Mouse (Mus musculus) neural tube, embryonic 13.5 days (tissue): ENCODE data around the gene March10. TPM values are rescaled to one million over a fixed set of nuclear protein-coding genes. Genes with fewer than 3 reads are reported as not detected.

Experiments
- ATAC-seq: fragments of 200-750 bp; cut with Nextera tagmentation; 2 replicates; pipeline ENCODE4 v1.8.0; 2017; ENCODE audit warnings: low read depth, mild to moderate bottlenecking, moderate TSS enrichment, moderate library complexity
- H3K27ac ChIP-seq: fragments of 300-500 bp; sonication (generic); replicated peaks from 2 replicates; pipeline ENCODE4 v1.5.1; 2015; ENCODE audit warnings: moderate library complexity, mild to moderate bottlenecking, inconsistent platforms
- H3K27me3 ChIP-seq: fragments of 300-500 bp; sonication (generic); 2 replicates; pipeline ENCODE4 v1.6.1; 2015; ENCODE audit warnings: mild to moderate bottlenecking, inconsistent platforms
- H3K36me3 ChIP-seq: fragments of 300-500 bp; sonication (generic); 2 replicates; pipeline ENCODE4 v1.6.1; 2015; ENCODE audit warnings: mild to moderate bottlenecking, inconsistent platforms
- H3K4me1 ChIP-seq: fragments of 300-500 bp; sonication (generic); replicated peaks from 2 replicates; pipeline ENCODE4 v1.6.1; 2015; ENCODE audit warnings: inconsistent platforms
- H3K4me2 ChIP-seq: fragments of 300-500 bp; sonication (generic); 2 replicates; pipeline ENCODE4 v1.6.1; 2015; ENCODE audit warnings: inconsistent platforms, mild to moderate bottlenecking, moderate library complexity
- H3K4me3 ChIP-seq: fragments of 300-500 bp; sonication (generic); 2 replicates; pipeline ENCODE4 v1.5.1; 2015; ENCODE audit warnings: mild to moderate bottlenecking, inconsistent platforms
- H3K9ac ChIP-seq: fragments of 300-500 bp; sonication (generic); 2 replicates; pipeline ENCODE4 v1.6.1; 2015; ENCODE audit warnings: moderate library complexity, mild to moderate bottlenecking, inconsistent platforms
- H3K9me3 ChIP-seq: fragments of 300-500 bp; sonication (generic); 2 replicates; pipeline ENCODE4 v1.6.1; 2016; ENCODE audit warnings: inconsistent platforms
- WGBS: fragments of 180-500 bp; shearing (Covaris S2); methylation state at CpG from one replicate; pipeline ENCODE4 v1.1.7; 2015; 5-methylcytosine and 5-hydroxymethylcytosine counted together
- polyA plus RNA-seq: library from polyadenylated mRNA; unstranded; fragments of >200 nt; fragmentation: Nextera tagmentation; extraction: Ambion mirVana; gene quantifications from 2 replicates; pipeline ENCODE4 v1.2.1, GENCODE M21; 2015

Gene March10
- not detected in 2 replicates for polyA plus RNA-seq

DNA sequence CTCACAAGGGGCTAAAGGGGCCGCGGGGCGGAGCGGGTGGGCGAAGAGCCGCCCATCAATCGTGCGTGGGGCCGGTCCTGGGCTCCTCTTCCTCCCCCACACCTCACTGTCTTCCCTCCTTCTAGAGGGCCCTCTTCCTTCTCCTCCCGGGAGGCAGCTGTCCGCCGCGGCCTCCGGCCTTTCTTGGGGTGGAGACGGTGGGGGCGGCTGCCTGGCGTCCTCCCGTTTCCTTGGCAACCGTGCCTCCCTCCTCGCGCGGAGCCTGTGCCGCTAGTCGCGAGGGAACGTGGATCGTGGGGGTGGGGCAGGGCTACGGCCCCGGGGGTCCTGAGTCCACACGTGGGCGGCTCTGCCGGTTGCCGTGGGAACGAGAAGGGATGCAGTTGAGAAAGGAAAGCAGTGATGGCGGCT, at the start of gene March10:
Gene March10 (minus strand): TSS at position 239 of the 411 bp plus-strand sequence.
- WGBS: under 1% methylated on average over 35 of the region's 35 CpGs
- peak within 1 kb of the TSS; percentile 47 for H3K4me3 ChIP-seq
- no peaks in the 10 kb centered on the region for H3K9me3 ChIP-seq
- peak within 1 kb of the TSS; percentile 88 for H3K27ac ChIP-seq
- peak within 1 kb of the TSS; percentile 75 for H3K4me2 ChIP-seq
- H3K36me3 ChIP-seq: no peaks in the 10 kb centered on the region
- H3K27me3 ChIP-seq: no peaks in the 10 kb centered on the region
- H3K9ac ChIP-seq: peak within 1 kb of the TSS; percentile 74
- H3K4me1 ChIP-seq: peaks cover 23% of the 10 kb centered on the region
- ATAC-seq: peak; percentile 82

DNA sequence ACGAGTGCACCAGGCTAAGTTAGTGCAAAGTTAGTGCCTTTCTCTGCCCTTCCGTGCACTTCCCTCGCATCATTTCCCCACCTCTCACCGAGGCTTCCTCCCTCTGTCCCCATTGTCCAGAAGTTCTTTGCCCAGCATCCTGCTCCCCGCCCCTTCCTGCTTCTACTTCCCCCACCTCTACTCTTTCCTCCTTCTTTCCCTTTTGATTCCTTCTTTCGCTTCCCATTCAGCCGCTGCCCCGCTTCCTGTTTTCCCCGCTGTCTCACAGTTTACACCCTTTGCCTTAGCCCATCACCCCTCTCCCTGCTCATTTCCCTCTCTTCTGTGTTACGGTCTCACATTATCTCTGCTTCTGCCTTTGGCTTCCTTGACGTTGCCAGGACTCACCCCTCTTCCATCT, 49.8 kb upstream of the March10 start:
- Histone ChIP-seq H3K4me1 (peaks cover 56% of the 10 kb centered on the region), H3K9ac (no peak overlapping the region), H3K27ac (no peak overlapping the region), H3K4me3 (no peak overlapping the region), H3K27me3 (no peaks in the 10 kb centered on the region), H3K9me3 (no peaks in the 10 kb centered on the region), H3K36me3 (no peaks in the 10 kb centered on the region), H3K4me2 (no peak overlapping the region)
- no peak for ATAC-seq
- 82% methylated on average over 11 of the region's 11 CpGs for WGBS

DNA sequence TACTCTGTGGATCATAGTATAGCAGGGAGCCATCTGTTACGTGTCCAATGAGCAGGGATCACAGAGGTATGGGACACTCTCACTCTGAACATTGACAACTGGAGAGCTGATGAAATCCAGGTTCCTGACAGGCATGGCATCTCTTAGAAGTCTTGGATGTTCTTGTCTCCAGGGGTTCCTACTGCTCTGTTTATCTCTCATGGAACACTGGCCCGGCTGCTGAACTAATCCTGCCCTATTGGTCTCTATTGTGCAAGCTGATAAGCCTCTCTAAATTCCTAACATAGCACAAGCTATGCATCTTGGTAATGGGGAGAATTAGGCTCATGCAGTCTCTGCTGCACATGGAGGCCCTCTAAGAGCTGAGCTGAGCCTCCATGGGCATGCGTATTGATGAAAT, 48.5 kb upstream of the March10 start:
- H3K27me3 ChIP-seq: no peaks in the 10 kb centered on the region
- WGBS: 83% methylated on average over 3 of the region's 3 CpGs
- no peaks in the 10 kb centered on the region for H3K36me3 ChIP-seq
- no peak overlapping the region for H3K27ac ChIP-seq
- no peak overlapping the region for H3K4me3 ChIP-seq
- no peak for ATAC-seq
- no peak overlapping the region for H3K9ac ChIP-seq
- H3K4me1 ChIP-seq: peaks cover 48% of the 10 kb centered on the region
- no peaks in the 10 kb centered on the region for H3K9me3 ChIP-seq
- H3K4me2 ChIP-seq: no peak overlapping the region

- Histone ChIP-seq H3K9me3 (no peaks in the 10 kb centered on the region), H3K36me3 (no peaks in the 10 kb centered on the region), H3K9ac (no peak overlapping the region), H3K27ac (no peak overlapping the region), H3K4me2 (no peak overlapping the region), H3K4me1 (peaks cover 25% of the 10 kb centered on the region), H3K27me3 (no peaks in the 10 kb centered on the region), H3K4me3 (no peak overlapping the region)
- no peak for ATAC-seq
- 92% methylated on average over 4 of the region's 4 CpGs for whole genome bisulfite sequencing
Observed at GRCm38 (mm10) chr11:105502311-105502710, 45.8 kb upstream of the March10 start.

- H3K4me1 ChIP-seq: peaks cover 9% of the 10 kb centered on the region; the same call in 1 of the 2 replicates
- H3K9ac ChIP-seq: no peak overlapping the region
- no peaks in the 10 kb centered on the region for H3K9me3 ChIP-seq
- ATAC-seq: no peak
- 79% methylated on average over 6 of the region's 6 CpGs for WGBS
- no peaks in the 10 kb centered on the region for H3K27me3 ChIP-seq
- no peak overlapping the region for H3K27ac ChIP-seq
- no peak overlapping the region for H3K4me2 ChIP-seq
- H3K36me3 ChIP-seq: no peaks in the 10 kb centered on the region
- no peak overlapping the region for H3K4me3 ChIP-seq
Observed at GRCm38 (mm10) chr11:105497505-105497904, 41.0 kb upstream of the March10 start.

DNA sequence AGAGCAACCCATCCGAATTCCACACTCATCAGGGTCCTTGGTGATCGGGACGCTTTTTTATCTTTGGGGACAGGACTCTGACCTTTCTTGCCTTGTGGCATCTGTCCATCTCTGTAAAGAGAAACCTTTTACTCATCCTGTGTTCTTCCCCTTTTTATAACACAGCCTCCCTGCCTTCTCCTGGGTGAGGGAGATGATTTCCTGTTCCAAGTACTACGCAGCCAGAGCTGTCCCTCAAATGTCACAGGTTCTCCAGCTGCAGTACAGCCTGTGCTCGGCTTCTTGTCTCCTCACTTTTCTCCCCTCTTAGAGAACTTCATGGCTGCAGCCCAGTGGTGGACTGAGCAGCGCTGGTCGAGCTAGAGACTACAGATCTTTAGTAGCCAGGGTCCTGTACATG, 40.1 kb upstream of the March10 start:
- Histone ChIP-seq H3K9ac (no peak overlapping the region), H3K9me3 (no peaks in the 10 kb centered on the region), H3K4me3 (no peak overlapping the region), H3K27me3 (no peaks in the 10 kb centered on the region), H3K4me1 (peaks cover 9% of the 10 kb centered on the region; the same call in 1 of the 2 replicates), H3K4me2 (no peak overlapping the region), H3K36me3 (no peaks in the 10 kb centered on the region), H3K27ac (no peak overlapping the region)
- ATAC-seq: no peak
- WGBS: 73% methylated on average over 7 of the region's 7 CpGs

- Histone ChIP-seq H3K9ac (no peak overlapping the region), H3K4me3 (no peak overlapping the region), H3K27ac (no peak overlapping the region), H3K9me3 (no peaks in the 10 kb centered on the region), H3K27me3 (no peaks in the 10 kb centered on the region), H3K36me3 (no peaks in the 10 kb centered on the region), H3K4me1 (peaks cover 9% of the 10 kb centered on the region; the same call in 1 of the 2 replicates), H3K4me2 (peak overlapping the region; percentile 4; the same call in 1 of the 2 replicates)
- WGBS: 66% methylated on average over 18 of the region's 18 CpGs
- no peak for ATAC-seq
Observed at GRCm38 (mm10) chr11:105495591-105496270, 39.2 kb upstream of the March10 start.

DNA sequence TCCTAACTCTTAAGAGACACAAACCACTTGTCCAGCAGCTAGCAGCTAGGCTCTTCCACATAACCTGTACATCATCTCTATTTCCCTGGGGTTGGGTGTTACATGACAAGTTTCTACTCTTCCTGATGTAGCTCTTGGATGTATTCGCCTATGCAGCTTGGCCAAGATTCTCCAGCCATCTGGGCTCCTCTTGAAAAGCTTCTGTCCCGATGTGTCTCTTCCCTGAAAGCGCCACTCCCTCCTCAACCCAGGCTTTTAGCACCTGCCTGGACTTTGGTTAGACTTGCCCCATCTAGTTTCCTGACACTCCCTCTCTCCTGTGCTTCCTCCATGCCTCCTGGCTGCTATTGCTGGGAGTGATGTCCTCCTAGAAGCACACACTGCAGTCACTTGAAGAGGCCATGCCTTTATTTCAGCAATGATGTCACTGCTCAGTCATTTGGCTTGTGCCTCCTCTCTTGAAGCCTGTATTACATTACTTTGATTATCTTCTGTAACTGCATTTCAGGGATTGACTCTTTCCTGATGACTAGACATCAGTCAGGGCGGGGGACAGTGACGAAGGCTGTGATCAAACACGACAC, 38.3 kb upstream of the March10 start:
- H3K4me2 ChIP-seq: no peak overlapping the region
- WGBS: 91% methylated on average over 6 of the region's 6 CpGs
- H3K4me3 ChIP-seq: no peak overlapping the region
- peaks cover 9% of the 10 kb centered on the region; the same call in 1 of the 2 replicates for H3K4me1 ChIP-seq
- H3K9ac ChIP-seq: no peak overlapping the region
- no peaks in the 10 kb centered on the region for H3K27me3 ChIP-seq
- no peaks in the 10 kb centered on the region for H3K36me3 ChIP-seq
- no peak for ATAC-seq
- H3K9me3 ChIP-seq: no peaks in the 10 kb centered on the region
- no peak overlapping the region for H3K27ac ChIP-seq

DNA sequence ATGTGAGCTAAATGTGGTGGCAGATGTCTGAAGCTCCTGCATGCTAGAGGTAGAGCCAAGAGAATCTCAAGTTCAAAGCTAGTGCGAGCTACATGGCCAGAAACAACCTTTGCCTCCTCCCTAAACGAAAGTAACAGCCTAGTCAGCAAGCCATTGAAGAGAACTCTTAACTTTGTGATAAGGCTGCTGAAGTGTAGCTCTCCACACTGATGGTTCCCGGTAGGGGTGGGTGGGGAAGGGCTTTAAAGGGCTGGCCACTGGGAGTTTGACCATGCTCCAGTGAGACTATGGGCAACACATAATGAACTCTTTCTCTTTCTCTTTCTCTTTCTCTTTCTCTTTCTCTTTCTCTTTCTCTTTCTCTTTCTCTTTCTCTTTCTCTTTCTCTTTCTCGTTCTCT, 35.9 kb upstream of the March10 start:
- no peaks in the 10 kb centered on the region for H3K27me3 ChIP-seq
- H3K9me3 ChIP-seq: no peaks in the 10 kb centered on the region
- no peak for ATAC-seq
- WGBS: 78% methylated on average over 4 of the region's 4 CpGs
- no peak overlapping the region for H3K4me3 ChIP-seq
- no peak overlapping the region for H3K9ac ChIP-seq
- peaks cover 6% of the 10 kb centered on the region; the same call in 1 of the 2 replicates for H3K4me1 ChIP-seq
- no peaks in the 10 kb centered on the region for H3K36me3 ChIP-seq
- no peak overlapping the region for H3K4me2 ChIP-seq
- H3K27ac ChIP-seq: no peak overlapping the region

GRCm38 (mm10) chr11:105490971-105491370, 34.4 kb upstream of the March10 start:
- Histone ChIP-seq H3K36me3 (no peaks in the 10 kb centered on the region), H3K4me3 (no peak overlapping the region), H3K27ac (no peak overlapping the region), H3K4me2 (no peak overlapping the region), H3K9ac (no peak overlapping the region), H3K9me3 (no peaks in the 10 kb centered on the region), H3K4me1 (peaks cover 6% of the 10 kb centered on the region; the same call in 1 of the 2 replicates), H3K27me3 (no peaks in the 10 kb centered on the region)
- WGBS: 75% methylated on average over 5 of the region's 5 CpGs
- ATAC-seq: no peak

GRCm38 (mm10) chr11:105485412-105485811, 28.9 kb upstream of the March10 start:
- Histone ChIP-seq H3K27me3 (no peaks in the 10 kb centered on the region), H3K36me3 (no peaks in the 10 kb centered on the region), H3K9me3 (no peaks in the 10 kb centered on the region), H3K27ac (no peak overlapping the region), H3K4me2 (no peak overlapping the region), H3K4me1 (no peaks in the 10 kb centered on the region), H3K9ac (no peak overlapping the region), H3K4me3 (no peak overlapping the region)
- ATAC-seq: no peak
- 79% methylated on average over 6 of the region's 6 CpGs for WGBS

GRCm38 (mm10) chr11:105484993-105485392, 28.5 kb upstream of the March10 start:
- Histone ChIP-seq H3K36me3 (no peaks in the 10 kb centered on the region), H3K9me3 (no peaks in the 10 kb centered on the region), H3K4me3 (no peak overlapping the region), H3K4me2 (no peak overlapping the region), H3K4me1 (no peaks in the 10 kb centered on the region), H3K27ac (no peak overlapping the region), H3K27me3 (no peaks in the 10 kb centered on the region), H3K9ac (no peak overlapping the region)
- no peak for ATAC-seq
- WGBS: 77% methylated on average over 6 of the region's 6 CpGs
